Mouse (Mus musculus): ENCODE results near the gene Glcci1. TPM values are rescaled to one million over a fixed set of nuclear protein-coding genes. Genes with fewer than 3 reads are reported as not detected.
A peak's percentile ranks its signal among the peaks of the same experiment; 100 is the strongest.

Glcci1 gene
- total and polyA plus RNA-seq, 3 experiments, result 1.8 to 31.1 (median 7.9) TPM

DNA sequence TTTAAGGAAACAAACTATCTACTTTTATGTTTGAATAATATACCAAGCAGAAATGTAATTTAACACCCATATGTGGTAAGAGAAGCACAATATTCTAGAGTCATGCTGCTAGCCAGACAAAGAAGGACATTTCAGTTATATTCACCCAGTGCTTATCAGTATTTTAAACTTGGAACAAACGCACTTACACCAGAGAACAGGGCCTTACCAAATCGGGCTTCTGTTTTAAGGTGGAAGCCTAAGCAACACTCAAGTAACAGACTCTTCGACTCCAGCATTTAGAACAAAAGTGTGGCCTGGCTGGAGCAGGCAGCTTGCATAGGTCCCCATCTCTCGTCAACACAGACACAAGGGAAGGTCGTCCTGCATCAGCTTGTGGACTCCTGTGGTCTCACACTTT lies 21.2 kb upstream of the Glcci1 start:
- DNase-seq (ENCODE audit: low read depth, low spot score), result peak; percentile 80
- Histone ChIP-seq H3K9me3 (replicated peaks; ENCODE audit: insufficient read depth, low read length) (no peaks in the 10 kb centered on the region), H3K27me3 (ENCODE audit: control insufficient read depth in 1 of 2, insufficient read depth in 2 of 2, low read length in 2 of 2) (no peaks in the 10 kb centered on the region), H3K79me2 (ENCODE audit: control insufficient read depth, insufficient read depth, low read length, poor library complexity) (no peaks in the 10 kb centered on the region; the same call in 1 of the 2 replicates), H3K36me3 (ENCODE audit: control insufficient read depth in 1 of 2, insufficient read depth in 2 of 2, low read length in 2 of 2) (peaks cover 0 to 57% of the 10 kb centered on the region in 2 experiments; a peak in 2 of 4 replicates), H3K9ac (ENCODE audit: control insufficient read depth, low read depth, low read length, poor library complexity, severe bottlenecking) (peak overlapping the region; percentile 61), H3K4me3 (ENCODE audit: control insufficient read depth in 1 of 2, insufficient read depth in 1 of 2, low read depth in 2 of 2, low read length in 2 of 2) (peak overlapping the region; percentile 31 to 42), H3K4me1 (ENCODE audit: control insufficient read depth in 1 of 2, insufficient read depth in 2 of 2, low read length in 2 of 2) (peaks cover 42 to 54% of the 10 kb centered on the region in 2 experiments), H3K27ac (ENCODE audit: control insufficient read depth, low read depth, low read length) (peak overlapping the region; percentile 97)
- TF ChIP-seq POLR2AphosphoS2 (IDR thresholded peaks at IDR 0.05; ENCODE audit: low read length), result no peak
- no peak for TF ChIP-seq MAFK (IDR thresholded peaks at IDR 0.05; ENCODE audit: borderline replicate concordance, low read depth, low read length)
- no peak for TF ChIP-seq BHLHE40 (IDR thresholded peaks at IDR 0.05; ENCODE audit: borderline replicate concordance, low read depth, low read length)
- TF ChIP-seq MEF2A (IDR thresholded peaks at IDR 0.05; ENCODE audit: extremely low read depth, insufficient replicate concordance, low read depth, low read length, poor library complexity, severe bottlenecking), result no peak
- TF ChIP-seq E2F4 (IDR thresholded peaks at IDR 0.05; ENCODE audit: borderline replicate concordance, low read depth, low read length), result no peak
- no peak for TF ChIP-seq HCFC1 (IDR thresholded peaks at IDR 0.05; ENCODE audit: low read depth, low read length)
- TF ChIP-seq SIN3A (IDR thresholded peaks at IDR 0.05; ENCODE audit: low read length), result no peak; the same call in 1 of the 2 replicates
- no peak for TF ChIP-seq ZC3H11A (IDR thresholded peaks at IDR 0.05; ENCODE audit: low read depth, low read length)
- no peak for TF ChIP-seq POLR2AphosphoS5 (IDR thresholded peaks at IDR 0.05; ENCODE audit: borderline replicate concordance, low read depth, low read length)
- TF ChIP-seq TAL1 (IDR thresholded peaks at IDR 0.05; ENCODE audit: low read length), result no peak
- TF ChIP-seq CTCF (IDR thresholded peaks at IDR 0.05 in 2 of 3, conservative IDR thresholded peaks at IDR 0.05 in 1 of 3; ENCODE audit: control insufficient read depth in 1 of 3, insufficient read depth in 1 of 3, low read depth in 2 of 3, low read length in 3 of 3, poor library complexity in 1 of 3, severe bottlenecking in 1 of 3), result no peak
- no peak for TF ChIP-seq GABPA (IDR thresholded peaks at IDR 0.05; ENCODE audit: low read depth, low read length)
- 0 out of 2 replicates have a peak, but pooled peaks have one; percentile 46 for TF ChIP-seq MYB (IDR thresholded peaks at IDR 0.05; ENCODE audit: low read depth, low read length)
- TF ChIP-seq JUND (IDR thresholded peaks at IDR 0.05; ENCODE audit: low read depth, low read length), result no peak
- TF ChIP-seq KAT2A (conservative IDR thresholded peaks at IDR 0.05; ENCODE audit: low read depth, low read length), result no peak
- TF ChIP-seq CHD2 (IDR thresholded peaks at IDR 0.05; ENCODE audit: low read length), result no peak
- peak; percentile 57; the same call in 1 of the 2 replicates for TF ChIP-seq MYC (IDR thresholded peaks at IDR 0.05; ENCODE audit: low read depth, low read length)
- TF ChIP-seq RCOR1 (IDR thresholded peaks at IDR 0.05; ENCODE audit: low read depth, low read length), result peak; percentile 55; the same call in 1 of the 2 replicates
- TF ChIP-seq GATA1 (IDR thresholded peaks at IDR 0.05; ENCODE audit: low read depth, low read length), result peak; percentile 34
- no peak for TF ChIP-seq UBTF (IDR thresholded peaks at IDR 0.05; ENCODE audit: borderline replicate concordance, insufficient read depth, low read depth, low read length)
- TF ChIP-seq SMC3 (IDR thresholded peaks at IDR 0.05; ENCODE audit: low read depth, low read length), result no peak
- TF ChIP-seq NRF1 (IDR thresholded peaks at IDR 0.05; ENCODE audit: insufficient read depth, low read depth, low read length, poor library complexity, severe bottlenecking), result no peak
- 0 out of 2 replicates have a peak, but pooled peaks have one; percentile 25 for TF ChIP-seq NELFE (IDR thresholded peaks at IDR 0.05; ENCODE audit: low read depth, low read length)
- no peak for TF ChIP-seq ELF1 (IDR thresholded peaks at IDR 0.05; ENCODE audit: low read depth, low read length)
- no peak; the same call in 1 of the 2 replicates for TF ChIP-seq TBP (IDR thresholded peaks at IDR 0.05; ENCODE audit: low read depth, low read length)
- peak; percentile 59 for TF ChIP-seq ETS1 (IDR thresholded peaks at IDR 0.05; ENCODE audit: low read depth, low read length)
- TF ChIP-seq MAZ (IDR thresholded peaks at IDR 0.05; ENCODE audit: low read depth, low read length), result no peak
- peak; percentile 67; the same call in 1 of the 2 replicates for TF ChIP-seq ZMIZ1 (IDR thresholded peaks at IDR 0.05; ENCODE audit: low read depth, low read length)
- no peak for TF ChIP-seq MAX (IDR thresholded peaks at IDR 0.05; ENCODE audit: low read length)
- TF ChIP-seq CHD1 (IDR thresholded peaks at IDR 0.05; ENCODE audit: low read depth, low read length), result no peak
- no peak for TF ChIP-seq ZKSCAN1 (IDR thresholded peaks at IDR 0.05; ENCODE audit: low read depth, low read length)
- peak in 1 of 2 experiments; percentile 60; a peak in 3 of 4 replicates for TF ChIP-seq EP300 (IDR thresholded peaks at IDR 0.05; ENCODE audit: low read depth in 1 of 2, low read length in 2 of 2)
- 0 out of 2 replicates have a peak, but pooled peaks have one; percentile 32 for TF ChIP-seq MXI1 (IDR thresholded peaks at IDR 0.05; ENCODE audit: low read depth, low read length)
- no peak for TF ChIP-seq RAD21 (IDR thresholded peaks at IDR 0.05; ENCODE audit: low read depth, low read length)
- no peak for TF ChIP-seq USF1 (IDR thresholded peaks at IDR 0.05; ENCODE audit: low read depth, low read length)
- no peak for TF ChIP-seq ZNF384 (IDR thresholded peaks at IDR 0.05; ENCODE audit: low read depth, low read length)
- no peak; the same call in 1 of the 2 replicates for TF ChIP-seq TCF12 (IDR thresholded peaks at IDR 0.05; ENCODE audit: low read depth, low read length)
- TF ChIP-seq POLR2A (IDR thresholded peaks at IDR 0.05; ENCODE audit: control insufficient read depth in 1 of 2, insufficient read depth in 1 of 2, low read depth in 1 of 2, low read length in 2 of 2, poor library complexity in 1 of 2), result no peak

Data from MEL (cell line).